Mouse (Mus musculus) embryonic fibroblast, embryonic 13.5 days (primary cell): ENCODE results near the gene Vps13c. TPM values are rescaled to one million over a fixed set of nuclear protein-coding genes. Genes with fewer than 3 reads are reported as not detected.

ENCODE experiments used
- H3K27ac ChIP-seq: 2 replicates; pipeline ENCODE4 v1.5.1; 2012; ENCODE audit warnings: low read length, control low read depth, inconsistent platforms; ENCODE audit not compliant: insufficient read depth
- H3K4me1 ChIP-seq: 2 replicates; pipeline ENCODE4 v1.6.1; 2011; ENCODE audit warnings: low read length; ENCODE audit not compliant: control insufficient read depth, insufficient read depth
- H3K4me3 ChIP-seq: 2 replicates; pipeline ENCODE4 v1.5.1; 2011; ENCODE audit warnings: mild to moderate bottlenecking, control low read depth, low read length; ENCODE audit not compliant: insufficient read depth
- CTCF ChIP-seq: IDR thresholded peaks from 2 replicates; pipeline ENCODE4 v1.5.1; 2011; ENCODE audit warnings: mild to moderate bottlenecking, control low read depth, low read length, moderate library complexity, borderline replicate concordance; ENCODE audit not compliant: insufficient read depth
- POLR2A ChIP-seq: IDR thresholded peaks from 2 replicates; pipeline ENCODE4 v1.6.1; 2011; ENCODE audit warnings: low read depth, mild to moderate bottlenecking, control low read depth, low read length, moderate library complexity
- polyA plus RNA-seq: library from polyadenylated mRNA; stranded (reverse); fragments of >200 nt; gene quantifications from 2 replicates; pipeline ENCODE4 v1.2.4, GENCODE M21; 2011; ENCODE audit warnings: low read depth; ENCODE audit not compliant: missing spikeins, insufficient read length

Vps13c gene
- polyA plus RNA-seq, 1 experiment: 27.3 TPM

DNA sequence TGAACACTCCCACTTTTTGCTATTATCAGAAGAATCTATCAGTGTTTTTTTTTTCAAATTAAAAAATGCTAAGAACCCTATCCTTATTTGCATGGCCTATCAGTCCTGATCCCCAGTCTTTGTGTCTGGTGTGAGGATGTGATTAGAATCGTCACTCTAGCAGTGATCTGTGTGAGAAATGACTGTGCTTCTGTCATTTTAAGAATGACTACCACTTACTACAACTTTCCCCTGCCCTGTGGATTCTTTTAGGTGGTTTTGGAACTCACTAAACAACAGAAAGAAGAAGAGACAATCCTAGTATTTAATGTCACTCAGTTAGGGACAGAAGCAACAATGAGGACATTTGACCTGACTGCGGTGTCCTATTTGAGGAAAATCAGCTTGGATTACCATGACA lies 65.3 kb downstream of the Vps13c start:
- TF ChIP-seq POLR2A: no peak
- TF ChIP-seq CTCF: no peak
- no peak overlapping the region for H3K4me3 ChIP-seq
- H3K27ac ChIP-seq: no peak overlapping the region
- no peaks in the 10 kb centered on the region for H3K4me1 ChIP-seq

DNA sequence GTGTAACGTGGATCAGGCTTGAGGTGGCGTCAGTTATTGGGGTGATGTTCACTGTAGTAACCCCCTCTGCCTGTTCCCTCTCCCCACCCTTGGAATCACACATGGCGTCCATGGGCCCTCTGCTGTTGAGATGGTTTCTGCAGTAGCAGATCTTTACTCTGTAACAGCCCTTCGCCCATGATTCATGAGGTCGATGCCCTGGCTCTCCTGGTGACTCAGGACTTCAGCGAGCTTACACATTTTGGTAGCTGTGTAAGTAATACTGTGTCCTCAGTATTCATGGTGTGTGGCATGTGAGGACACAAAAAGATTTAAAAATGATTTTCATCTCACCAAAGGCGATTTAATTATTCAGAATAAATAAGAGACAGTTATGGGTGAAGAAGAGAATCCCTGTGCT lies 74.5 kb downstream of the Vps13c start:
- no peak overlapping the region for H3K4me3 ChIP-seq
- no peaks in the 10 kb centered on the region for H3K4me1 ChIP-seq
- TF ChIP-seq CTCF: no peak
- TF ChIP-seq POLR2A: no peak
- no peak overlapping the region for H3K27ac ChIP-seq

DNA sequence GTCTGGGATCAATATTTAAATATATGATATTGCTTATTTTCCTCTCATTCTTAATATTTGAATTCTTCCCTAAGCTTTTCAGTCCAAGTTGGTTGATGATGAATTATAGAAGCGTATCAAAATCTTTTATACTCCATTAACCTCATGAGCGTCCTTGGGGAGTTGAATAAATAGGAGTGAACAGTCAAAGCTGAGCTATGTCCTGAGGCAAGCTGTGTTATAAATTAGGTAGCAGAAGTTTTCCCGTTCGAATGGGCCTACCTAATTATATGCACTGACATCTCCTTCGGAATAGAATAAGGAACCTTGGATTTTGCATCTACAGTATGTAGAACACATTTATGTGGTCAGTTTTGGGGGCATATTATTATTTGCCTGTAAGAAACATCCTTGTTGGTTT lies 82.2 kb downstream of the Vps13c start:
- no peaks in the 10 kb centered on the region for H3K4me1 ChIP-seq
- no peak for TF ChIP-seq POLR2A
- TF ChIP-seq CTCF: no peak
- no peak overlapping the region for H3K4me3 ChIP-seq
- H3K27ac ChIP-seq: no peak overlapping the region

DNA sequence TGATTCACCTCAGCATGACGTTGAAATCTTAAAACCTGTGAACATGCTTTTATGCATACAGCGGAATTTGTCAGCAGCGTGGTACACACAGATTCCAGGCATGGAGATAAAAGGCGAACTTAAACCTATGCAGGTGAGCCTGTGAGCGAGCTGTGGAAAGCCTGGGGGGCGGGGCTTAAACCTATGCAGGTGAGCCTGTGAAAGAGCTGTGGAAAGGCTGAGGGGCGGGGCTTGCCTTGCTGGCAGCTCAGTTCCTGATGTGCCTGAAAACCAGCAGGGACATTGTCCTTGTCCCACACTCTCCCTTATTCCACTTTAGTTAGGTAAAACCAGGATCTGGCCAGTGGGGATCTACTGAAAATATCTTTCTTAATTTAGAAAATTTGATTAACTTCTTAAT lies 90.4 kb downstream of the Vps13c start:
- H3K4me1 ChIP-seq: no peaks in the 10 kb centered on the region
- H3K4me3 ChIP-seq: no peak overlapping the region
- no peak overlapping the region for H3K27ac ChIP-seq
- TF ChIP-seq POLR2A (no peak), CTCF (no peak)

DNA sequence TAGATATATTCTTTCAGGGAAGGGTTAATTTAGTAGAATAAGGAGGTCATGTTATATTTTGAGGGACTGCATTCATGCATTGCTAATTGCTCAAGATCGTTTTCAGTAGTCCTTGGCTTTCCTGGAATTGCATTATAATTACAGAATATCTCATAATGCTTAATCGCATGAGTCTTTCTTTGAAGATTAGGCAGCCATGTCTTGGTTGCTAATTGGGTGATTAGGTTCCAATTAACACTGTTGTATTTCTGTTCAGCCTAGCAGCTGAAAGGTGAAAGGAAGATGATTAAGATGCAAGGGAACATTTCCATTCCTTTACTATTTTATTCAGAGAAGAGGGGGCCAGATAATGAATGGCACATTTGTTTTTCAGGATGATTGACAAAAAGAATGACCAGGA lies 97.1 kb downstream of the Vps13c start:
- Histone ChIP-seq H3K4me3 (no peak overlapping the region), H3K27ac (no peak overlapping the region), H3K4me1 (no peaks in the 10 kb centered on the region)
- no peak for TF ChIP-seq POLR2A
- no peak for TF ChIP-seq CTCF

DNA sequence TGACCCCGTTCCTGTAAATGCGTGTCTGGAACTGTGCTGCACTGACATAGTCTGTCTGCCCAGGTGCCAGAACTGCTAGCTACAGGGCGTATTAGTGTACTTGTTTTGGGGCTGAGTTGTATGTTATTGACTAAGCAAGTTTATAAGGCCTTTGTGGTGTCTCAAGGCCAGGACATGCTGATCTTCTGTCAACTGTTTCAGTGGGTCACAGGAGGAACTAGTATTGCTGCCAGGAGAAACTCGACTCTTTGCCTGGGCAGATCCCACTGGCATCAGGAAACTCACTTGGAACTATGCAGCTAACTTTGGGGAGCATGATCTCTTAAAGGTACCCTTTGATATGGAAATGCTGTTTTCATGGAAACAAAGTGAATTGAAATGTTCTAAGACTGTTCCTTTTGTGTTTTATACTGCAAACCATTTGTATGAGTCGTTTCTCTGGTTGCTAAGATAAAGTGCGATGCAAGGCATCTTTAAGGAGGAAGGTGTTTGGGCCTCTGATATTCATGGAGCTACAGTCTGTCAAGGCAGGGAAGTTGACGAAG lies 115.3 kb downstream of the Vps13c start:
- Histone ChIP-seq H3K27ac (no peak overlapping the region), H3K4me1 (no peaks in the 10 kb centered on the region), H3K4me3 (no peak overlapping the region)
- TF ChIP-seq POLR2A: no peak
- no peak for TF ChIP-seq CTCF

DNA sequence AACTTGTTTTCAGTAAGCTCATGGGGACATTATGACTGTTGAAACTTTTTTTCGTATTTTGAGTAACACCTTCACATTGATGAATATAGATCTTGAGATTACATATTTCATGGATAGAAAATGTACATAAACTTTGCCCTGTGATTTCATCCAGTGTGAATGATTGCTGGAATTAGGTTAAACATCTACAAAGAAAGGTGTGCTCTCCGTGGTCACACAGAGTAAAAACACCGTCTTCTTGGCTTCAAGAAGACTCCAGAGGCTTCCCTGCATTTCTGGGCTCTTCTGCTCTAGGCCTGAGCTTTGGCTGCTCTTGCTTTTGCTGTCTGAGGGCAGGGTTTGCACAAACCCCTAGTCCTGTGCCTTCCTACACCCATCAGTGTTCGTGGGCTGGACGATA lies 121.8 kb downstream of the Vps13c start:
- H3K4me1 ChIP-seq: no peaks in the 10 kb centered on the region
- H3K4me3 ChIP-seq: no peak overlapping the region
- TF ChIP-seq CTCF: no peak
- no peak for TF ChIP-seq POLR2A
- no peak overlapping the region for H3K27ac ChIP-seq

DNA sequence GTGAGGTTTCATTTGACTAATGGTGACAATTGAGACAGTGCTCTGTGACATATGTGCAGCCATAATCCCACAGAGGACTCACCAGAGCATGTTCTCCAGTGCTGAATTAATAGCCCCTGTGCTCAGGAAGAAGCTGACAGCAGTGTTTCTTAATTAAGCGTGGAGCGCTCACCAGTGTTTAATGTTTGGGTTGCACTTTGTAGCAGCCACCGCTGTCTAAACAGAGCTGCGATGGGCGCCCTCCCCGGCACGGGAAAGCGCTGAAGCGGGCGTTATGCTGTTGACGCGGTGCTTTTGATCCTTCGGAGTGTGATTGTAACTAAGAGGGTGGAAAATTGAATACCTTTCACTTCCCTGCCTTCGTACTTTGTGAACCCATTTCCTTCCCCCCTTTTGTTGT lies 125.7 kb downstream of the Vps13c start:
- Histone ChIP-seq H3K4me3 (no peak overlapping the region), H3K27ac (no peak overlapping the region), H3K4me1 (no peaks in the 10 kb centered on the region)
- TF ChIP-seq POLR2A (no peak), CTCF (no peak)

DNA sequence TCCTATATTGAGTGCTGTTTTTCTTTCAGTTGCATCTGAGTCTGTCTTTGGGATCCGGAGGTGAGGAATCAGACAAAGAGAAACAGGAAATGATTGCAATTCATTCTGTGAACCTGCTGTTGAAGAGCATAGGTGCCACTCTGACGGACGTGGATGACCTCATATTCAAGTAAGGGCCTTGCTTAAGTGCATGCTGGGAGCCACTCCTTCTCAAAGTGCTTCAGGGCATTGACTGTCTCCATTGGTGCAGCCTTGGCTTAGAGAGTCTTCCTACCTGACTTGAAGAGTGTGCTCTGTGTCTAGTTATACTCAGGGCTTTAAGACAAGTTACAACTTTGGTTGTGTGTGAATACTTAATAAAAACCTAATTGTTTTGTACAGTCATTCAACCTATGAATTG lies 126.8 kb downstream of the Vps13c start:
- H3K27ac ChIP-seq: no peak overlapping the region
- no peaks in the 10 kb centered on the region for H3K4me1 ChIP-seq
- H3K4me3 ChIP-seq: no peak overlapping the region
- no peak for TF ChIP-seq CTCF
- no peak for TF ChIP-seq POLR2A

DNA sequence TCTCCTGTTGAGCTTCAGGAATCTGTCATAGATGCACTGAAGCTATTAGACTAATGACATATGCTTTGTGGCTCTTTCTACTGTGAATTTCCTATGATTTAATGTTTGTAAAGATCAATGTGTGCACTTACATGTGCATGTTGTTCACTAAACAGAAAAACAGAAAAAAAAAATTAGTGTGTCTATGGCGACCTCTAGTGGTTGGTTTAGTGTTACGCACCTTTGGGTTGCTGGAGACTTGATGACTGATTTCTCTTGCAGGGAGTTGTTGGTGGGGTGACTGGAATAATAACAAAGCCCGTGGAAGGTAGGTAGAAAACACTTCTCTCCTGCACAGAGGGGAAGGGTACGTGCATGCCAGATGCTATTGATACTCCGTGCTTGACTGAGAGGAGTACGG lies 133.3 kb downstream of the Vps13c start:
- H3K4me3 ChIP-seq: no peak overlapping the region
- H3K4me1 ChIP-seq: no peaks in the 10 kb centered on the region
- no peak overlapping the region for H3K27ac ChIP-seq
- no peak for TF ChIP-seq POLR2A
- TF ChIP-seq CTCF: no peak

DNA sequence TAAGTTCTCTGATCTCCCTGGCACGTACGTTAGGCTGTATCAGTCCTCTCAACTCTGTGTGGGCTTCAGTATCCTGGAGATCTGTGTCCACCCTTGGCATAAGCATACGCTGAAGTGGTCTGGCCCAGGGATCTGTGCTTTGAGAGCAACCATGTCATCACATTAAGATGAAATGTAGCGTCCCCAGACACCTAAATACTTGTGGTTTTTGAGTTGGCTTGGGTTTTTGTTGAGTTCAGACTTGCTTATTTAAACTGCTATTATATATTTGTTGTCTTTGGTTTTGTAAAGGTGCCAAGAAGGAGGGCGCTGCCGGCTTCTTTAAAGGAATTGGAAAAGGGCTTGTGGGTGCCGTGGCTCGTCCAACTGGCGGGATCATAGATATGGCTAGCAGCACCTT lies 135.3 kb downstream of the Vps13c start:
- Histone ChIP-seq H3K4me1 (no peaks in the 10 kb centered on the region), H3K4me3 (no peak overlapping the region), H3K27ac (no peak overlapping the region)
- TF ChIP-seq POLR2A (no peak), CTCF (no peak)
